Mouse (Mus musculus) lung, adult 2 months (tissue): Measurements from ENCODE around the gene Cnr2.

Source experiments
- CTCF ChIP-seq: fragments of 200-500 bp; IDR thresholded peaks from 2 replicates; pipeline ENCODE4 v1.5.1; 2011; ENCODE audit warnings: mild to moderate bottlenecking, low read length, control low read depth; ENCODE audit not compliant: insufficient read depth
- POLR2A ChIP-seq: fragments of 200-500 bp; IDR thresholded peaks from 2 replicates; pipeline ENCODE4 v1.6.1; 2011; ENCODE audit warnings: low read depth, mild to moderate bottlenecking, control low read depth, low read length, borderline replicate concordance; ENCODE audit errors: extremely low read depth

GRCm38 (mm10) chr4:135904810-135905209, 9.6 kb downstream of the Cnr2 start:
- no peak for TF ChIP-seq CTCF
- no peak for TF ChIP-seq POLR2A
